Mouse (Mus musculus) C2C12 (cell line): ENCODE results near the gene Rsph3a.
"Not testable (repeated sequence)": the region's sequence is repeated elsewhere in the genome, so short reads cannot be mapped to it uniquely, and the experiment has no call there.

Source experiments
- CEBPB ChIP-seq: IDR thresholded peaks from one replicate; pipeline ENCODE4 v1.6.1; 2011; ENCODE audit warnings: low read depth, mild to moderate bottlenecking, control low read depth, moderate library complexity
- CTCF ChIP-seq: IDR thresholded peaks from one replicate; pipeline ENCODE4 v1.5.1; 2011; ENCODE audit not compliant: control insufficient read depth, insufficient read depth, insufficient read length
- MAX ChIP-seq: IDR thresholded peaks from one replicate; pipeline ENCODE4 v1.6.1; 2011; ENCODE audit warnings: mild to moderate bottlenecking, control low read depth
- MYOD1 ChIP-seq: IDR thresholded peaks from one replicate; pipeline ENCODE4 v1.6.1; 2011; ENCODE audit warnings: low read depth; ENCODE audit not compliant: control insufficient read depth, insufficient read length
- MYOG ChIP-seq: IDR thresholded peaks from one replicate; pipeline ENCODE4 v1.6.1; 2011; ENCODE audit not compliant: control insufficient read depth, insufficient read length; ENCODE audit errors: extremely low read depth
- USF1 ChIP-seq: IDR thresholded peaks from one replicate; pipeline ENCODE4 v1.6.1; 2011; ENCODE audit warnings: low read depth, mild to moderate bottlenecking, control low read depth, moderate library complexity

DNA sequence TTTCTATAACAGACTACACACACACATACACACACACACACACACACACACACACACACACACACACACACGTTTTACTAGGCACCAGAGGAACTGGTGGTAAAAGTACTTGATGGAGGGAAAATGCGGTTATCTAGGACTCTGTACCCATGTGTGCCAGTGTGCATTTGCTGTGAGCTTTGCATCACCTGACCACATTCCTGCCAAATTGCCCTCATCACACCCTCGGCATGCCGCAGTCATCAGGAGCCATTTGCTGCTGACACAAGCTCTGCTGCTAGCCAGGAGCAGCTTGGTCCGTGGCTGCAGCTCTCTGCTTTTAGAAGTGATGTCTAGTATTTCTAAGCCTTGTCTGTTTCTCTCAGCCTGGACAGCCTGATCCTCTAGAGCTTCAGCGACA lies 24.4 kb downstream of the Rsph3a start:
- TF ChIP-seq MAX, CTCF, MYOG, USF1, CEBPB, MYOD1: not testable (repeated sequence)
